Mouse (Mus musculus): Measurements from ENCODE around the gene Tmcc3.
"Not testable (repeated sequence)": the region's sequence is repeated elsewhere in the genome, so short reads cannot be mapped to it uniquely, and the experiment has no call there.

Tmcc3 gene

DNA sequence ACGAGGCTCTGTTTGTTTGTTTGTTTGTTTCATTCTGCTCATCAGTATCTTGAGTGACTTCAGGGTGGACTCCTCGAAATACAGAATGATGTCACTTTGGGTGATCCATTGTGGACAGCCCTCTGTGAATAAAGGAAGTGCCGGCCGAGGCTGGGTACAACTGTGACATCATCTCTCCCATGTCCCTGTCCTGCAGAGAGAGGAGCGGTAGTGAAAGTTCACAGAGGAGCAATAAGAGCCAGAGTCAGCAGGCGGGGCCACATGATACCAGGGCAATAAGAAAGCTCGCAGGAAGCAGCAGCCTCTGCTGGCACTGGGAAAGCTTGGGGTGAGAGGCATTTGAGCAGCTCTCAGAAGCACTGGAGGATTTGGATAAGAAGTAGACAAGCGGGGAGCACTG lies 264.2 kb downstream of the Tmcc3 start:
- DNase-seq (ENCODE audit: low read depth, low spot score) = no peak

- DNase-seq (ENCODE audit: low read depth, low spot score) = no peak
Measured at GRCm38 (mm10) chr10:94578870-94579269, 267.1 kb downstream of the Tmcc3 start.

GRCm38 (mm10) chr10:94581384-94581783 lies 269.6 kb downstream of the Tmcc3 start:
- no peak for DNase-seq (ENCODE audit: low read depth, low spot score)

DNA sequence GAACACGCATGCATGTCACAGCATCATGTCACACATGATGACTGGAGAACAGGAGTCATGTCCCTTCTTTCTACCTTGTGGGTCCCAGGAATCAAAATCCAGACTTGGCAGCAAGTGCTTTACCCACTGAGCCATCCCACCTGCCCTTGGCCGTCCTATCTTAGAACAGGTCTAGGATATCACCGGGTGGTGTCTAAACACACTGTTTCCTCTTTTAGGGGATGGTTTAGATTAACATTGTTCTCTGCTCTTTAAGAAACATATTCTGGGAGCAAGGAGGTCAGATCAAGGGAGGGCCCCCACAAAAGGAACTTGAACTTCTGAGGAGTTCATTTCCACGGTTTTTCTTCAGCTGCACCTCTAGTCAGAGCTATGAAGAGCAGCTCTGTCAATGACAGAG lies 272.0 kb downstream of the Tmcc3 start:
- no peak for DNase-seq (ENCODE audit: low read depth, low spot score)

DNA sequence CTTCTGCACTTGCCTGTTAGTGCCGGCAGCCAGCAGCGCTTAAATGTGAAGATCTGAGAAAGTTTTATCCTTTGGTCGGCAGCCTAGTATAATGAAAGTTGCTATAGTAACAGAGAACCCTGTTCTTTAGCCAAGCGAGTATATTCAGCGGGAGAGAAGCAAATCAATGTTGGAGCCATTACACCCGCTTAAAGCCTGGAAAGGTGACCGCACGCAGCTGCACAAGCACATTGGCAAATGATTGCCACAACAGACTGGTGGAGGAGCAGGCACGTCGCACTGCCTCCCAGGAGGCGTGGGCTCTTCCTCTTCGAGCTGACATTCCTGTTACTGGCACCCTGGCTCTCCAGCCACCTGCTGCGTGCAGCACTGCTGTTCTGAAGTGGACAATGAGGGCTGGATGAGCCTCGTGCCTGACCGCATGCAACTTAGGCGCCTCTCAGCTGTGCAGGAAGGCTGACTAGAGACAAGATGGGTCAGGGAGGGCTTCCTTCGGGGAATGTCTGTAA lies 273.2 kb downstream of the Tmcc3 start:
- DNase-seq (ENCODE audit: low read depth, low spot score) = no peak

DNA sequence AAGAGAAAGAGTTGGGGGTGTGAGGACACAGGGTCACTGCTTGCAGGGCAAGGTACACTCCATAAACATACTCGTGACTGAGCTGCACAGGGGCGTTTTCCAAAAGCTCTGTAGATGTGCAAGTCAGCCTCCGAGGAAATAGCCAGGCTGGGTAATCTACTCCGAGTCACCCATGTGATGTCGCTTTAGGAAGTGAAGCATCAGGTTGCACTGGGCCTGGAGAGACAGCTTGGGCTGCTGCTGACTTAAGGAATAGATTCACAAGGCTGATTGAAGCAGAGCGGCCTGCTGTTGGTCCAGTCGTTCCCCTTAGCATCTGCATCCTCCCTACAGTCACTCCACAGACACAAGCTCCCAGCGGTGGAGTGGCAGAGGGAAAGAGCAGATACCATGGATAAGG lies 274.1 kb downstream of the Tmcc3 start:
- no peak for DNase-seq (ENCODE audit: low read depth, low spot score)

DNA sequence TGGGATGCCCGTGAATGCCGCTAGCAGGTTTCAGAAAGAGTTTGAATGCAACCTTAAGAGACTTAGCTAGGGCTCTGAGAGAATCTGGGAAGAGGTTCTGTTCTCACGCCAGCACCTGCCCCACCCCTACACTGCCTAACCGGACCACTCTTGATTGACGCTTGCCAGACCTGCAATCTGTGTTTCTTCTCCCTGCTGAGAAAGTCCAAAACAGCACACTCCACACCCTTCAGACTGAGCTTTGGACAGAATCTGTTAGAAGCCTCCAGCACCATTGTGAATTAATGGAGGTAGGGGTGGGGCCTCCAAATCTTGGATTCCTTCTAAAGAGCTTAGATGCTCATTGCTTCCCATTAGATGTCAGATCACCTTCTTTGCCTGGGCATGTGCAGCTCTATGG lies 277.2 kb downstream of the Tmcc3 start:
- DNase-seq (ENCODE audit: low read depth, low spot score) = no peak

DNA sequence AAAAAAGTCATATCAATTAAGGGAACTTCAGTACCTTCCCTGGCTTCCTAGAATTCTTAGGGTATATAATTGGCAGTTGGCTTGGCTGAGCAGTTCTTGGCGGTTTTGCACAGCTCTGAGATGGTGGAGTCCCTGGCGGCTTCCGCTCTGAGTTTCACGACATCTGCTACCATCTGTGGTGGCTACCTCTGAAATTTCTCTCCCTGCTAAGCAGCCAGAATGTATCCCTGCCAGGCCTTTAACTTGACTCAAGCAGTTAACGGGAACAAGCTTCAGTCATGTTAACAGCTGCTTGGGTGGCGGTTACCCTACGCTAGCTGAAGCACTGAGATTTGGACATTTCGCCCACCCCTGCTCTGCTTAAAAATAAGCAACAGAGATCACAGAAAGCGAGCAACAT lies 284.0 kb downstream of the Tmcc3 start:
- no peak for DNase-seq (ENCODE audit: low read depth, low spot score)

- DNase-seq (ENCODE audit: low read depth, low spot score) = not testable (repeated sequence)
Measured at GRCm38 (mm10) chr10:94599846-94600245, 288.1 kb downstream of the Tmcc3 start.

GRCm38 (mm10) chr10:94601034-94601433 lies 289.3 kb downstream of the Tmcc3 start:
- no peak for DNase-seq (ENCODE audit: low read depth, low spot score)

GRCm38 (mm10) chr10:94605491-94605890 lies 293.7 kb downstream of the Tmcc3 start:
- DNase-seq (ENCODE audit: low read depth, low spot score) = no peak

- DNase-seq (ENCODE audit: low read depth, low spot score) = peak; percentile 42
Measured at GRCm38 (mm10) chr10:94609309-94609777, 297.6 kb downstream of the Tmcc3 start.

- no peak for DNase-seq (ENCODE audit: low read depth, low spot score)
Measured at GRCm38 (mm10) chr10:94611228-94611968, 299.6 kb downstream of the Tmcc3 start.

GRCm38 (mm10) chr10:94611969-94612440 lies 300.3 kb downstream of the Tmcc3 start:
- DNase-seq (ENCODE audit: low read depth, low spot score) = no peak

DNA sequence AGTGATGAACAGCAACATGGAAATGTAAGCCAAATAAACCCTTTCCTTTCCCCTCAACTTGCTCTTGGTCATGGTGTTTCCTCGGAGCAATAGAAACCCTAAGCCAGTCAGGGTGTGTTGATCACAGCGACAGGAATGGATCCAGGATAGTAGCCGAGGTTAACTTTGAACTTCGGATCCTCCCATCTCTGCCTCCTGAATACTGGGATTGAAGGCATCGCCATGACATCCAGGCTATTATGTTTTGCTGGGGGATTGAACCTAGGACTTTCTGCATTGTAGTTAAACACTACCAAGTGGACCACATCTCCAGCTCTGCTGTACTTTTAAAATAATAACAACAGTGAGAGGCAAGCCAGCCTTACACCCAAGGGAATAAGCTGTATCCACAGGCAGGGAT lies 307.8 kb downstream of the Tmcc3 start:
- DNase-seq (ENCODE audit: low read depth, low spot score) = no peak

DNA sequence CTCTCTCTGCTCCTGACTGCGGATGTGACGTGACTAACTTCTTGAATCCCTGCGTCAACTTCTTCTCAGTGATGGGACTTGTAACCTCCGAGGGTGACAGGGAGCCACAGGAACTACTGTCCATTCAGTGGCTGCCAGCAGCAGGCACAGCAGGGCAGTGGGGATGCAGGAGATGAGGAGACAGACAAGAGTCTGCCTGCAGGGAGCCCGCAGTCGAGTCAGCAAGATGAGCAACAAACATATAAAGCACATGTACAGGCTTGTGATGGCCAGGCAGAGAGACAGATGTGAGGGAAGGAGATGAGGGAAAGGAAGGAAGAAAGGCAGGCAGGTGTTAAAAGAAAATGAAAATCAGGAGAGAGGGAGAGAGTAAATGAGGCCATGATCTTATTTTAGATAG lies 308.8 kb downstream of the Tmcc3 start:
- no peak for DNase-seq (ENCODE audit: low read depth, low spot score)

GRCm38 (mm10) chr10:94621420-94622225 lies 309.9 kb downstream of the Tmcc3 start:
- no peak for DNase-seq (ENCODE audit: low read depth, low spot score)

DNA sequence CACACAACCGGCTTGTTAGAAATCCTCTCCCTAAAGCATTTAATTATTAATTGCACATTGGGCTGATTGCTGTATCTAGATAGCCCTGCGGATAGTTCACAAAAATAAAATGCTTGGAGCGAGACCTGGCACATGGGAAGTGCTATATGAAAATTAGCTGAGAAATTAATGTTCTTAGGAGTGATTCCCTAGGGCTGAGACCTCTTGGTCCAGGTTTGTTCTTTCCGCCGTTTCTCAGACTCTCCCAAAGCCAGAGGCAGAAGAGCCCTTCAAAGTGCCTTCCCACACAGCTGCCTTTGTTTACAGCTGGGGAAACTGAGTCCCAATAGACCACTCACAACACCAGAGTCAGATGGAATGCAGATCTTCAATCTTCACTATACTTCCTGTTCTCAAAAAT lies 310.5 kb downstream of the Tmcc3 start:
- no peak for DNase-seq (ENCODE audit: low read depth, low spot score)

DNA sequence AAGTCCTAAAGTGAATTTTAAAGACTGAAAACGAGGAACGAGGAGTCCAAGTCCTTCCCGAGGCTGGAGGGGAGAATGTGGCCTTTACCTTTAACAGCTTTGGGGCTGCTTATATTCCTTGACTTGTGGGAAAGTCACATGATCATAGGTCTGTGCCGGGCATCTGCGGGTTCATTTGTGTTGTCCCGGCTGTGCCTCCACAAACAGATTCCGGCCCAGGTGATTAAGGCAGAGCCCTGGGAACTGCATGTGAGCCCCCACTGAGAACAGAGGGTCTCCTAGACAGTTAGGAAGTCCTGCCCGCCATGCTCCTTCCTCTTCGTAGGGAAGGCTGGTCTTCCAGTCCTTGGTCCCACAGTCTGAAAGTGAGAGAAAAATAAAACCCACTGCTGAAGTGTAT lies 311.1 kb downstream of the Tmcc3 start:
- no peak for DNase-seq (ENCODE audit: low read depth, low spot score)

GRCm38 (mm10) chr10:94623617-94624016 lies 311.9 kb downstream of the Tmcc3 start:
- peak; percentile 38 for DNase-seq (ENCODE audit: low read depth, low spot score)

DNA sequence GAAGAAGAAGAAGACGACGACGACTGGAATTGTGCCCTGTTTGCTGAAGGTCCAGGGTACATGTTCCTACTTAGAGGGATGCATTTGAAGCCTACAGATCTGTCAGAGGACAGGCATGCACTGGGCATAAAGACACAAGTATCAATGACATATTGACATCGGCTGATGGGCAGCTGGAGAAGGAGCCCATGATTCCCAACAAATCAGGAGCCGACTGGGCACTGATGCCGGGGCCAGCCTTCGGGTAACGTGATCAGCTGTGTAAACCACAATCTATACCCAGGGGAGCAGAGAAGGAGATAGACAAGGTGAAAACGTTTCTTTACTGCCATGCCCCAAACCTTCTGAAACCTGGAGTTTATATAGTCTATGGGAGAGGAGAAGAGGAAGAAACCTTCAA lies 313.3 kb downstream of the Tmcc3 start:
- no peak for DNase-seq (ENCODE audit: low read depth, low spot score)

- DNase-seq (ENCODE audit: low read depth, low spot score) = no peak
Measured at GRCm38 (mm10) chr10:94625606-94626005, 313.9 kb downstream of the Tmcc3 start.

Measured in CD4-positive helper T cell, adult 2 months (primary cell).